Comparison of ENCODE assay signal across 19 mouse cellular contexts in genomic region chr4:134668355-134669028, GRCm38 (mm10). TPM values are rescaled to one million over a fixed set of nuclear protein-coding genes. Genes with fewer than 3 reads are reported as not detected.
A peak's percentile ranks its signal among the peaks of the same experiment; 100 is the strongest.
DNase-seq lines count a peak whose midpoint lies in the region; ATAC-seq and TF ChIP-seq lines count a peak whose summit lies in the region.
"Had no signal": no experiment of that assay in that cellular context is flagged by ENCODE, and none has a peak within 500 bp of the region (broad histone marks: within the 10 kb centered on the region; RNA-seq: fewer than 3 reads in every experiment).

No protein-coding gene starts in this region.

- no peaks in the 10 kb centered on the region for H3K36me3 ChIP-seq in hindbrain, embryonic 10.5 days
- H3K36me3 ChIP-seq in hindbrain, embryonic 12.5 days = no peaks in the 10 kb centered on the region
- H3K36me3 ChIP-seq in forebrain, embryonic 13.5 days (ENCODE audit: poor library complexity, severe bottlenecking) = no peaks in the 10 kb centered on the region
- H3K36me3 ChIP-seq in liver, postnatal 0 days (replicated peaks; ENCODE audit: insufficient read depth, low read length) = no peaks in the 10 kb centered on the region
- H3K36me3 ChIP-seq: forebrain, embryonic 12.5 days; limb, embryonic 12.5 days; midbrain, embryonic 13.5 days; stomach, embryonic 15.5 days had no signal

- WGBS in hindbrain, embryonic 10.5 days = 65% methylated on average over 12 of the region's 12 CpGs
- 62% methylated on average over 12 of the region's 12 CpGs for WGBS in hindbrain, embryonic 12.5 days
- 11% methylated on average over 12 of the region's 12 CpGs for WGBS in cerebellum, adult 2 months
- 74% methylated on average over 12 of the region's 12 CpGs for WGBS in forebrain, embryonic 13.5 days
- WGBS in liver, postnatal 0 days (ENCODE audit: insufficient replicate concordance) = 69% methylated on average over 12 of the region's 12 CpGs

- no peak for DNase-seq in cerebellum, postnatal 4 days (ENCODE audit: low spot score in 2 of 2)
- no peak for DNase-seq in hindbrain, embryonic 10.5 days (ENCODE audit: low spot score)
- peak; percentile 79 to 83 for DNase-seq in cerebellum, adult 2 months
- peak; percentile 61 to 69 for DNase-seq in cerebellum, postnatal 36 days
- no peak for DNase-seq in liver, postnatal 0 days
- DNase-seq: adrenal gland, adult 2 months; gastrocnemius, postnatal 36 days; kidney, postnatal 4 days; right cerebral cortex, postnatal 25 days; thymus, adult 18-20 months had no signal

- no peak overlapping the region for H3K4me3 ChIP-seq in hindbrain, embryonic 10.5 days
- no peak overlapping the region for H3K4me3 ChIP-seq in hindbrain, embryonic 12.5 days
- peak overlapping the region; percentile 1 for H3K4me3 ChIP-seq in cerebellum, adult 2 months (replicated peaks; ENCODE audit: insufficient read depth, low read depth, low read length)
- no peak overlapping the region for H3K4me3 ChIP-seq in forebrain, embryonic 13.5 days
- H3K4me3 ChIP-seq in liver, postnatal 0 days (ENCODE audit: low read depth, low read length) = no peak overlapping the region
- H3K4me3 ChIP-seq: forebrain, embryonic 12.5 days; limb, embryonic 12.5 days; midbrain, embryonic 13.5 days; stomach, embryonic 15.5 days had no signal

- TF ChIP-seq POLR2A in cerebellum, adult 2 months (IDR thresholded peaks at IDR 0.05; ENCODE audit: borderline replicate concordance, insufficient read depth, low read length) = 0 out of 2 replicates have a peak, but pooled peaks have one; percentile 20

- peaks cover 61% of the 10 kb centered on the region for H3K4me1 ChIP-seq in hindbrain, embryonic 10.5 days (replicated peaks)
- peaks cover 29% of the 10 kb centered on the region for H3K4me1 ChIP-seq in hindbrain, embryonic 12.5 days
- H3K4me1 ChIP-seq in cerebellum, adult 2 months (ENCODE audit: control insufficient read depth, insufficient read depth, low read length) = peaks cover 39% of the 10 kb centered on the region
- H3K4me1 ChIP-seq in forebrain, embryonic 13.5 days = no peaks in the 10 kb centered on the region
- no peaks in the 10 kb centered on the region for H3K4me1 ChIP-seq in liver, postnatal 0 days (ENCODE audit: insufficient read depth)

- ATAC-seq in cerebellum, adult (ENCODE audit: insufficient number of reproducible peaks, low FRiP score, low TSS enrichment) = peak; percentile 69
- no peak for ATAC-seq in hindbrain, embryonic 12.5 days (ENCODE audit: low FRiP score)
- no peak for ATAC-seq in forebrain, embryonic 13.5 days
- no peak for ATAC-seq in liver, postnatal 0 days
- ATAC-seq: midbrain, embryonic 13.5 days had no signal

- no peaks in the 10 kb centered on the region for H3K9me3 ChIP-seq in hindbrain, embryonic 10.5 days
- no peaks in the 10 kb centered on the region for H3K9me3 ChIP-seq in hindbrain, embryonic 12.5 days (replicated peaks)
- no peaks in the 10 kb centered on the region for H3K9me3 ChIP-seq in forebrain, embryonic 13.5 days (replicated peaks)
- H3K9me3 ChIP-seq in liver, postnatal 0 days (ENCODE audit: low read length) = no peaks in the 10 kb centered on the region
- H3K9me3 ChIP-seq: forebrain, embryonic 12.5 days; limb, embryonic 12.5 days; midbrain, embryonic 13.5 days; stomach, embryonic 15.5 days had no signal

- no peak for TF ChIP-seq EP300 in liver, postnatal 0 days (IDR thresholded peaks at IDR 0.05; ENCODE audit: low read depth)

- no peak for TF ChIP-seq CTCF in cerebellum, adult 2 months (IDR thresholded peaks at IDR 0.05; ENCODE audit: borderline replicate concordance, insufficient read depth, low read depth, low read length)
- no peak for TF ChIP-seq CTCF in liver, postnatal 0 days (IDR thresholded peaks at IDR 0.05; ENCODE audit: low read depth)

- H3K27me3 ChIP-seq in hindbrain, embryonic 10.5 days (ENCODE audit: insufficient read depth, poor library complexity, severe bottlenecking) = peaks cover 34% of the 10 kb centered on the region
- H3K27me3 ChIP-seq in hindbrain, embryonic 12.5 days = peaks cover 11% of the 10 kb centered on the region
- no peaks in the 10 kb centered on the region for H3K27me3 ChIP-seq in cerebellum, adult 2 months (ENCODE audit: control insufficient read depth, insufficient read depth, low read length)
- H3K27me3 ChIP-seq in forebrain, embryonic 13.5 days = no peaks in the 10 kb centered on the region; the same call in 1 of the 2 replicates
- H3K27me3 ChIP-seq in liver, postnatal 0 days (ENCODE audit: insufficient read depth, low read length) = no peaks in the 10 kb centered on the region
- H3K27me3 ChIP-seq: forebrain, embryonic 12.5 days; limb, embryonic 12.5 days; midbrain, embryonic 13.5 days; stomach, embryonic 15.5 days had no signal

- peak overlapping the region; percentile 18; the same call in 1 of the 2 replicates for H3K27ac ChIP-seq in hindbrain, embryonic 10.5 days
- no peak overlapping the region for H3K27ac ChIP-seq in hindbrain, embryonic 12.5 days
- peak overlapping the region; percentile 90 for H3K27ac ChIP-seq in cerebellum, adult 2 months (ENCODE audit: insufficient read depth, low read length)
- no peak overlapping the region for H3K27ac ChIP-seq in forebrain, embryonic 13.5 days
- no peak overlapping the region for H3K27ac ChIP-seq in liver, postnatal 0 days (ENCODE audit: low read depth)
- H3K27ac ChIP-seq: forebrain, embryonic 12.5 days; limb, embryonic 12.5 days; liver, embryonic 14.5 days; macrophage; midbrain, embryonic 13.5 days; stomach, embryonic 15.5 days had no signal

- H3K9ac ChIP-seq in hindbrain, embryonic 12.5 days = no peak overlapping the region
- H3K9ac ChIP-seq in forebrain, embryonic 13.5 days = no peak overlapping the region
- no peak overlapping the region for H3K9ac ChIP-seq in liver, postnatal 0 days (replicated peaks)
- H3K9ac ChIP-seq: forebrain, embryonic 12.5 days; limb, embryonic 12.5 days; liver, embryonic 14.5 days; midbrain, embryonic 13.5 days; stomach, embryonic 15.5 days had no signal

- no peak overlapping the region for H3K4me2 ChIP-seq in hindbrain, embryonic 12.5 days (replicated peaks)
- no peak overlapping the region for H3K4me2 ChIP-seq in forebrain, embryonic 13.5 days
- no peak overlapping the region for H3K4me2 ChIP-seq in liver, postnatal 0 days (ENCODE audit: low read depth, low read length)
- H3K4me2 ChIP-seq: forebrain, embryonic 12.5 days; limb, embryonic 12.5 days; midbrain, embryonic 13.5 days; stomach, embryonic 15.5 days had no signal

RNA-seq across cellular contexts. Expression of gene Man1c1, which starts 35.6 kb away (rescaled TPM):
- polyA plus RNA-seq in hindbrain, embryonic 10.5 days (2016; fragmentation: Nextera tagmentation; extraction: Ambion mirVana) = 3.7 and 4.1 TPM in 2 replicates
- polyA plus RNA-seq in hindbrain, embryonic 12.5 days (2016; fragmentation: Nextera tagmentation; extraction: Ambion mirVana) = 6.4 and 7.4 TPM in 2 replicates
- polyA plus RNA-seq in cerebellum, adult 2 months (2012; rRNA removed) = 30.1 and 36.3 TPM in 2 replicates
- polyA plus RNA-seq in forebrain, embryonic 13.5 days (2015; fragmentation: Nextera tagmentation; extraction: Ambion mirVana) = 1.6 TPM in 2 replicates
- 1.5 and 1.7 TPM in 2 replicates for polyA plus RNA-seq in liver, postnatal 0 days (2015; fragmentation: Nextera tagmentation; extraction: Ambion mirVana)

Comparison
In these comparisons a context has a peak if more than half of its experiments do, and no peak if none do; other contexts are left out.
1. DNase-seq: peak in cerebellum, adult 2 months (2 of 2) and cerebellum, postnatal 36 days (2 of 2); none in cerebellum, postnatal 4 days (0 of 2), hindbrain, embryonic 10.5 days (single experiment) and liver, postnatal 0 days (single experiment).
2. H3K27ac ChIP-seq: peak in hindbrain, embryonic 10.5 days (single experiment) and cerebellum, adult 2 months (single experiment); none in hindbrain, embryonic 12.5 days (single experiment), forebrain, embryonic 13.5 days (single experiment) and liver, postnatal 0 days (single experiment).